Mouse (Mus musculus) limb, embryonic 14.5 days (tissue): ENCODE measurements at regions not wholly inside any gene's neighbourhood (a gene's known extent, or its start where the extent isn't known, plus 50 kb on each side); places are given as distances from the start of the nearest gene placed in this dataset.

Source experiments
- ATAC-seq: fragments of 200-750 bp; cut with Nextera tagmentation; 2 replicates; pipeline ENCODE4 v1.8.0; 2017; ENCODE audit warnings: low read depth, moderate number of reproducible peaks, moderate TSS enrichment; ENCODE audit not compliant: low FRiP score
- DNase-seq: peaks from one replicate; pipeline ENCODE4 v3.0.0-alpha.2; 2015; ENCODE audit warnings: low spot score
- H3K27ac ChIP-seq: fragments of 300-500 bp; sonication (generic); replicated peaks from 2 replicates; pipeline ENCODE4 v1.5.1; 2014; ENCODE audit warnings: low read depth, mild to moderate bottlenecking, low read length, moderate library complexity, mixed read lengths
- H3K27me3 ChIP-seq: fragments of 300-500 bp; sonication (generic); 2 replicates; pipeline ENCODE4 v1.6.1; 2014; ENCODE audit warnings: low read length, mixed read lengths; ENCODE audit not compliant: control insufficient read depth, insufficient read depth
- H3K36me3 ChIP-seq: fragments of 300-500 bp; sonication (generic); 2 replicates; pipeline ENCODE4 v1.6.1; 2014; ENCODE audit warnings: mild to moderate bottlenecking, low read length, moderate library complexity, mixed read lengths; ENCODE audit not compliant: control insufficient read depth, insufficient read depth
- H3K4me1 ChIP-seq: fragments of 300-500 bp; sonication (generic); 2 replicates; pipeline ENCODE4 v1.6.1; 2014; ENCODE audit warnings: antibody characterized with exemption, low read length, mixed read lengths; ENCODE audit not compliant: control insufficient read depth, insufficient read depth
- H3K4me2 ChIP-seq: fragments of 300-500 bp; sonication (generic); replicated peaks from 2 replicates; pipeline ENCODE4 v1.6.1; 2014; ENCODE audit warnings: low read depth, mild to moderate bottlenecking, low read length, moderate library complexity; ENCODE audit not compliant: severe bottlenecking
- H3K4me3 ChIP-seq: fragments of 300-500 bp; sonication (generic); replicated peaks from 2 replicates; pipeline ENCODE4 v1.5.1; 2014; ENCODE audit warnings: low read length
- H3K9ac ChIP-seq: fragments of 300-500 bp; sonication (generic); 2 replicates; pipeline ENCODE4 v1.6.1; 2014; ENCODE audit warnings: mild to moderate bottlenecking, low read depth, low read length, moderate library complexity; ENCODE audit not compliant: severe bottlenecking
- H3K9me3 ChIP-seq: fragments of 300-500 bp; sonication (generic); 2 replicates; pipeline ENCODE4 v1.6.1; 2016; ENCODE audit warnings: low read length; ENCODE audit not compliant: control insufficient read depth
- POLR2A ChIP-seq: fragments of 200-500 bp; IDR thresholded peaks from 2 replicates; pipeline ENCODE4 v1.8.0; 2012; ENCODE audit warnings: inconsistent platforms, mild to moderate bottlenecking, moderate library complexity, borderline replicate concordance; ENCODE audit not compliant: insufficient read depth, insufficient read length; ENCODE audit errors: extremely low read depth
- WGBS: fragments of 180-500 bp; shearing (Covaris S2); extraction: QIAGEN DNeasy Blood & Tissue Kit; methylation state at CpG from one replicate; pipeline ENCODE4 v1.1.7; 2014; 5-methylcytosine and 5-hydroxymethylcytosine counted together

DNA sequence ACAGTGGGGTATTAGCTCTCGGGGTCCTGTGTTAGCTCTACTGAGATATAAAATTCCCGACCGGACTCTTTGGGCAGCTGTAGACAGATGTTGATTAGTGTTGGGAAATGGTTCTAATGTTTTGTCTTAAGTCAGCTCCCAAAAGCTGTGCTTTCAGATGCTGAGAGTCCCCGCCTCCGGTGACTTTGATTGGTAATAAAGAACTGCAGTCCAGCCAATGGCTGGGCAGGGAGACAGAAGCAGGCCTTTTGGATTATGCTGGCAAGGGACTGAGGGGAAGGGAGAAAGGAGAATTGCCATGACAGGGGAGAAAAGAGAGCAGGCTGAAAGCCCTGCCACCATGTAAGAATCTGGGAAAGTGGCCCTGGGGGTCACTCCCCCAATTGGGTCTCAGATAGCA is 73.4 kb upstream of the Nabp1 start:
- H3K9me3 ChIP-seq, result no peaks in the 10 kb centered on the region

GRCm38 (mm10) chr1:51542801-51543200 is 64.6 kb upstream of the Nabp1 start:
- TF ChIP-seq POLR2A, result no peak
- Histone ChIP-seq H3K9ac (no peak overlapping the region), H3K4me3 (no peak overlapping the region), H3K27me3 (no peaks in the 10 kb centered on the region), H3K36me3 (no peaks in the 10 kb centered on the region), H3K9me3 (no peaks in the 10 kb centered on the region), H3K4me2 (no peak overlapping the region), H3K27ac (no peak overlapping the region), H3K4me1 (peaks cover 4% of the 10 kb centered on the region; the same call in 1 of the 2 replicates)
- ATAC-seq (no peak), DNase-seq (no peak)
- 87% methylated on average over 5 of the region's 5 CpGs for WGBS

More for the DNA sequence above, 73.4 kb upstream of the Nabp1 start:
- no peak for TF ChIP-seq POLR2A
- Histone ChIP-seq H3K4me2 (no peak overlapping the region), H3K9ac (no peak overlapping the region), H3K4me3 (no peak overlapping the region), H3K27me3 (no peaks in the 10 kb centered on the region), H3K27ac (no peak overlapping the region), H3K36me3 (no peaks in the 10 kb centered on the region), H3K4me1 (no peaks in the 10 kb centered on the region)
- 48% methylated on average over 5 of the region's 5 CpGs for WGBS
- ATAC-seq (no peak), DNase-seq (no peak)

DNA sequence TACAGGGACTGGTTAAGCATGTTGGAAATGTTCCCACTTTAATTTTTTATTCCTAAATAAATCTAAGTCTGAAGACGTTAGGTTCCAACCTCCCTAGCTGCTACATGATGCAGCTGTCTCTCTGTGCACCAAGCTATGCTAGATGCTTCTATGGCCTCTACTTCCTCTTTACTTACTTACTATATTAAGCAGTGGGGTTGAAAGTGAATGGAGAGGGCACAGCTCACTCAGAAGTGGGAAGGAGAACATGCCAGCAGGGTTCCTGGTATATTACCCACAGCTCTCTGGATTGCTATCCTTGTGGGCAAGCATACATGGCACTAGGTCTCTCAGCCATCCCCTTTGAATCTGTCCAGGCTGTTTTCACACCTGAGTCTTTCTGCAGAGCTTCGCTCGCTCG is 61.4 kb upstream of the Nabp1 start:
- no peak for DNase-seq
- Histone ChIP-seq H3K9ac (no peak overlapping the region), H3K4me3 (no peak overlapping the region), H3K27ac (no peak overlapping the region), H3K27me3 (no peaks in the 10 kb centered on the region), H3K36me3 (no peaks in the 10 kb centered on the region), H3K9me3 (no peaks in the 10 kb centered on the region), H3K4me2 (no peak overlapping the region), H3K4me1 (peaks cover 4% of the 10 kb centered on the region; the same call in 1 of the 2 replicates)
- no peak for TF ChIP-seq POLR2A
- no peak for ATAC-seq
- 55% methylated on average over 4 of the region's 4 CpGs for WGBS

GRCm38 (mm10) chr1:51538836-51539235 is 60.6 kb upstream of the Nabp1 start:
- H3K4me3 ChIP-seq, result no peak overlapping the region
- WGBS, result 66% methylated on average over 2 of the region's 2 CpGs
- no peak overlapping the region for H3K27ac ChIP-seq
- DNase-seq, result no peak
- H3K27me3 ChIP-seq, result no peaks in the 10 kb centered on the region
- H3K4me2 ChIP-seq, result no peak overlapping the region
- ATAC-seq, result no peak
- peaks cover 4% of the 10 kb centered on the region; the same call in 1 of the 2 replicates for H3K4me1 ChIP-seq
- no peak for TF ChIP-seq POLR2A
- H3K9me3 ChIP-seq, result no peaks in the 10 kb centered on the region
- H3K9ac ChIP-seq, result no peak overlapping the region
- H3K36me3 ChIP-seq, result no peaks in the 10 kb centered on the region

- H3K27me3 ChIP-seq, result no peaks in the 10 kb centered on the region
- no peak overlapping the region for H3K4me3 ChIP-seq
- H3K4me1 ChIP-seq, result peaks cover 4% of the 10 kb centered on the region; the same call in 1 of the 2 replicates
- H3K9me3 ChIP-seq, result no peaks in the 10 kb centered on the region
- ATAC-seq (no peak), DNase-seq (no peak)
- no peak for TF ChIP-seq POLR2A
- H3K9ac ChIP-seq, result no peak overlapping the region
- H3K36me3 ChIP-seq, result no peaks in the 10 kb centered on the region
- no peak overlapping the region for H3K4me2 ChIP-seq
- H3K27ac ChIP-seq, result no peak overlapping the region
- 93% methylated on average over 7 of the region's 7 CpGs for WGBS
Measured at GRCm38 (mm10) chr1:51537765-51538360, 59.6 kb upstream of the Nabp1 start.
